8 mouse cellular contexts compared by ENCODE assay signal in genomic region chr5:109557321-109558122, GRCm38 (mm10). TPM values are rescaled to one million over a fixed set of nuclear protein-coding genes. Genes with fewer than 3 reads are reported as not detected.
DNase-seq lines count a peak whose midpoint lies in the region; ATAC-seq and TF ChIP-seq lines count a peak whose summit lies in the region.

No protein-coding gene starts in this region.

- peak; percentile 98 for DNase-seq in adipocyte (ENCODE audit: low spot score)
- peak; percentile 81 to 94 for DNase-seq in cerebellum, postnatal 4 days (ENCODE audit: low spot score in 2 of 2)
- peak; percentile 94 for DNase-seq in gastrocnemius, adult 2 months
- peak; percentile 98 for DNase-seq in hindbrain, postnatal 0 days (ENCODE audit: low spot score)
- peak; percentile 97 to 98 for DNase-seq in left cerebral cortex, adult 18-20 months (ENCODE audit: low spot score in 2 of 2)
- DNase-seq in lung, postnatal 4 days = peak; percentile 95 to 97
- peak; percentile 99 for DNase-seq in right cerebral cortex, postnatal 10 days (ENCODE audit: low spot score in 2 of 2)
- peak; percentile 97 for DNase-seq in urinary bladder, postnatal 14 days (ENCODE audit: low spot score)

- H3K4me3 ChIP-seq in gastrocnemius, adult 2 months = peak overlapping the region; percentile 90
- H3K4me3 ChIP-seq in hindbrain, postnatal 0 days (ENCODE audit: low read length) = peak overlapping the region; percentile 66

- no peaks in the 10 kb centered on the region for H3K4me1 ChIP-seq in hindbrain, postnatal 0 days (ENCODE audit: insufficient read depth, low read length)

- under 1% methylated on average over 35 of the region's 35 CpGs for WGBS in hindbrain, postnatal 0 days

- peak overlapping the region; percentile 62 for H3K4me2 ChIP-seq in hindbrain, postnatal 0 days (ENCODE audit: low read depth, low read length)

- H3K27ac ChIP-seq in gastrocnemius, adult 2 months = peak overlapping the region; percentile 92
- peak overlapping the region; percentile 94 for H3K27ac ChIP-seq in hindbrain, postnatal 0 days

- H3K36me3 ChIP-seq in hindbrain, postnatal 0 days (ENCODE audit: insufficient read depth, low read length) = no peaks in the 10 kb centered on the region

- peak; percentile 79 for ATAC-seq in hindbrain, postnatal 0 days

- intact Hi-C loops in gastrocnemius, adult 2 months (cut with DNase I) = loop anchor here (10.0 kb wide), 1 partner anchor 547 kb away; the partner anchor contains the start of gene Gtpbp6

- TF ChIP-seq CTCF in gastrocnemius, adult 2 months (IDR thresholded peaks at IDR 0.05) = no peak
- no peak for TF ChIP-seq CTCF in hindbrain, postnatal 0 days (IDR thresholded peaks at IDR 0.05; ENCODE audit: low read depth)

- no peaks in the 10 kb centered on the region for H3K27me3 ChIP-seq in hindbrain, postnatal 0 days (ENCODE audit: insufficient read depth, low read length)

- peaks cover 7% of the 10 kb centered on the region for H3K9me3 ChIP-seq in hindbrain, postnatal 0 days (ENCODE audit: low read length)

- H3K9ac ChIP-seq in hindbrain, postnatal 0 days (replicated peaks; ENCODE audit: low read length) = peak overlapping the region; percentile 68

RNA-seq across cellular contexts. Expression of gene Crlf2, which starts 1.3 kb away (rescaled TPM):
- total RNA-seq in gastrocnemius, adult 2 months (2021) = 1 to 10 TPM; 2.0 to 3.4 TPM
- 30.3 and 37.7 TPM in 2 replicates for total RNA-seq in hindbrain, postnatal 0 days (2014; rRNA removed)
- 28.6 and 29.0 TPM in 2 replicates for polyA plus RNA-seq in hindbrain, postnatal 0 days (2015; fragmentation: Nextera tagmentation; extraction: Ambion mirVana)
- total RNA-seq in left cerebral cortex, adult 18-20 months (2021) = 10 to 100 TPM; 33.1 to 39.1 TPM

Comparison
In these comparisons a context has a peak if more than half of its experiments do, and no peak if none do; other contexts are left out.
1. Peak in every context shown above with its lines: DNase-seq, ATAC-seq, H3K4me3 ChIP-seq and H3K27ac ChIP-seq.